Mouse (Mus musculus) intestine, embryonic 16.5 days (tissue): Measurements from ENCODE around the gene 1300017J02Rik. TPM values are rescaled to one million over a fixed set of nuclear protein-coding genes. Genes with fewer than 3 reads are reported as not detected.

ENCODE experiments used
- ATAC-seq: fragments of 200-750 bp; cut with Nextera tagmentation; 2 replicates; pipeline ENCODE4 v1.8.0; 2017; ENCODE audit warnings: moderate TSS enrichment, moderate library complexity
- H3K27ac ChIP-seq: fragments of 300-500 bp; sonication (generic); 2 replicates; pipeline ENCODE4 v1.5.1; 2014; ENCODE audit warnings: mild to moderate bottlenecking, low read length
- H3K27me3 ChIP-seq: fragments of 300-500 bp; sonication (generic); replicated peaks from 2 replicates; pipeline ENCODE4 v1.6.1; 2014; ENCODE audit warnings: low read length, control low read depth, mixed read lengths; ENCODE audit not compliant: control insufficient read depth, insufficient read depth
- H3K36me3 ChIP-seq: fragments of 300-500 bp; sonication (generic); 2 replicates; pipeline ENCODE4 v1.6.1; 2014; ENCODE audit warnings: low read length, control low read depth; ENCODE audit not compliant: control insufficient read depth, insufficient read depth
- H3K4me1 ChIP-seq: fragments of 300-500 bp; sonication (generic); 2 replicates; pipeline ENCODE4 v1.6.1; 2014; ENCODE audit warnings: low read length, control low read depth, mixed read lengths; ENCODE audit not compliant: control insufficient read depth, insufficient read depth
- H3K4me2 ChIP-seq: fragments of 300-500 bp; sonication (generic); 2 replicates; pipeline ENCODE4 v1.6.1; 2014; ENCODE audit warnings: low read depth, low read length, control low read depth
- H3K4me3 ChIP-seq: fragments of 300-500 bp; sonication (generic); 2 replicates; pipeline ENCODE4 v1.5.1; 2014; ENCODE audit warnings: mild to moderate bottlenecking, low read length
- H3K9ac ChIP-seq: fragments of 300-500 bp; sonication (generic); 2 replicates; pipeline ENCODE4 v1.6.1; 2014; ENCODE audit warnings: low read depth, low read length
- H3K9me3 ChIP-seq: fragments of 300-500 bp; sonication (generic); 2 replicates; pipeline ENCODE4 v1.6.1; 2016; ENCODE audit warnings: low read length, control low read depth; ENCODE audit not compliant: control insufficient read depth
- WGBS: fragments of 180-500 bp; shearing (Covaris S2); extraction: QIAGEN DNeasy Blood & Tissue Kit; methylation state at CpG from one replicate; pipeline ENCODE4 v1.1.7; 2014; 5-methylcytosine and 5-hydroxymethylcytosine counted together
- polyA plus RNA-seq: library from polyadenylated mRNA; unstranded; fragments of >200 nt; fragmentation: Nextera tagmentation; extraction: Ambion mirVana; gene quantifications from 2 replicates; pipeline ENCODE4 v1.2.1, GENCODE M21; 2015

1300017J02Rik gene
- polyA plus RNA-seq, 1 experiment from 2014 or later = 2.9 TPM

DNA sequence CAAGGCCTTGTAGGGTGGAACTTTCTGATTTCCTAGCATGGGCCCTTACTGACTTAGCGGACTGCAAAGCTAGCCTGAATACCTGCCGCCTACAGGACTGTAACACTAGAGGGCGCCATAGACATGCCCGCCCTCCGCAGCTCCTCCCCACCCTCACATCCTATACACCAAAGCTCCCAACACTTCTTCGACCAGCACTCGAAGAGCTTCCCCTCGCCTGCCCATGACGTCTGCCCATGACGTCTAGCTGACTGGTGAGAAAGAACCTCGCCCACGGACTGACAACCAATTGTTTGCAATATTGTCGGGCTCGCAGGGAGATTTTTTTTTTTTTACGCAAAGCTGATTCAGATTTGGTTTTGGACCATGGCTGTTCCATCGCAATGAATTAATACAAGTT lies 97.0 kb downstream of the 1300017J02Rik start:
- 11% methylated on average over 16 of the region's 16 CpGs for WGBS
- H3K4me3 ChIP-seq = peak overlapping the region; percentile 28

DNA sequence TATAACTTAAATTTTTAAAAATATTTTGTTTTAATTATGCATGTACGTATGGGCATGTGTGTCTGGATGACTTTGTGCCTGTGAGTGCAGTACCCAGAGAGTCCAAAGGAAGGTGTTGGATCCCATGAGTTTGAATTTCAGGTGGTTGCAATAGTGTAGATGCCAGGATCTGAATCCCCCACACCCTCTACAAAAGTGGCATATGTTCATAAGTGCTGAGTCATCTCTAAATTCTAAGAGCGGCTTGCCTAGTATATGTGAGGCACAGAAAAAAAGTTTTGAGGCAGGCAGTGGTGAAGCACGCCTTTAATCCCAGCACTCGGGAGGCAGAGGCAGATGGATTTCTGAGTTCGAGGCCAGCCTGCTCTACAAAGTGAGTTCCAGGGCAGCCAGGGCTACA lies 99.1 kb downstream of the 1300017J02Rik start:
- Histone ChIP-seq H3K27ac (no peak overlapping the region), H3K4me2 (no peak overlapping the region), H3K4me3 (no peak overlapping the region), H3K4me1 (peaks cover 6% of the 10 kb centered on the region), H3K36me3 (no peaks in the 10 kb centered on the region), H3K9ac (no peak overlapping the region), H3K9me3 (no peaks in the 10 kb centered on the region), H3K27me3 (no peaks in the 10 kb centered on the region)
- WGBS = 90% methylated on average over 5 of the region's 5 CpGs
- ATAC-seq = no peak

More for the DNA sequence above, 97.0 kb downstream of the 1300017J02Rik start:
- no peaks in the 10 kb centered on the region for H3K27me3 ChIP-seq
- H3K27ac ChIP-seq = no peak overlapping the region
- peak overlapping the region; percentile 40 for H3K9ac ChIP-seq
- H3K9me3 ChIP-seq = no peaks in the 10 kb centered on the region
- H3K36me3 ChIP-seq = no peaks in the 10 kb centered on the region
- H3K4me2 ChIP-seq = peak overlapping the region; percentile 58
- peak; percentile 90 for ATAC-seq
- H3K4me1 ChIP-seq = peaks cover 3% of the 10 kb centered on the region; the same call in 1 of the 2 replicates

DNA sequence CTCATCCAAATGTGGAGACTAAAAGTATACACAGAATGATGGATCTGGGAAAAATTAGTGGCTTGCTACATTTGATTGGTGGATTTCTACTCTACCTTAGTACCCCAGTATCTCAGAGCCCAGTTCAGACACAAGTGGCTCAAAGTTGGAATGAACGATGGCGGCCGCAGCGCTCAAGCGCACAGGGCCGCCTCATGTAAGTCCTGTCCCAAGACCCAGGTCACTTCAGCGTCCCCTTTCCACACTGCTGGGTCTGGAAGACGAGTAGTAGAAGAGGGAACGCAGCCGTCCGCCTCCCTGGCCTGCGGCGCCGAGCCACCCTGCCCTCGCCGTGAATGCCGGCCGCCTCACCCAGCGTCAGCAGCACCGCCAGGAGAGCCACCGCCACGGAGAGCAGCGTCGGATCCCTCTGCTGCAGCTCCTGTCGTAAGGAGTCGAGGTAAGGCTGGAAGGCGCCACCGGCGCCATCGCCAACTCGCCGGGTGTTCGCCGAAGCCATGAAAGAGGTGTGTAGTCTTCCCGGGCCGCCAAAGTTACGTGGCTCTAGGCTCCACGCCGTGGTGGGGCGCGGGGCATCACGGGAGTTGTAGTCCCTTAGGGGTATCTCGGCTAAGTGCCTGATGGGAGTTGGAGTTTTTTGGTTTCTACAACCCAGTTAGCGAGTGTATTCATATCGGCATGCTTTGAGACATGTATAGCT lies 103.2 kb downstream of the 1300017J02Rik start, which contains the start of gene Srprb:
Gene Srprb, minus strand, starts transcription at position 577 of the 700 bp plus-strand sequence.
- ATAC-seq = peak; percentile 99
- no peaks in the 10 kb centered on the region for H3K9me3 ChIP-seq
- no peaks in the 10 kb centered on the region for H3K27me3 ChIP-seq
- H3K4me1 ChIP-seq = peaks cover 3% of the 10 kb centered on the region; the same call in 1 of the 2 replicates
- WGBS = under 1% methylated on average over 45 of the region's 45 CpGs
- H3K27ac ChIP-seq = peak within 1 kb of the TSS; percentile 62
- peak within 1 kb of the TSS; percentile 81 for H3K9ac ChIP-seq
- H3K4me3 ChIP-seq = peak within 1 kb of the TSS; percentile 75
- peaks cover 7% of the 10 kb centered on the region; the same call in 1 of the 2 replicates for H3K36me3 ChIP-seq
- H3K4me2 ChIP-seq = peak within 1 kb of the TSS; percentile 52

Other genes with a start within 250 kb of the 1300017J02Rik start
- 4.5 TPM in 2 replicates for gene Rab6b, start 193.3 kb downstream of the 1300017J02Rik start, polyA plus RNA-seq
- 51.0 and 51.7 TPM in 2 replicates for gene Srprb, start 102.9 kb downstream of the 1300017J02Rik start, polyA plus RNA-seq
- not detected in 2 replicates for gene Gm20425, start 74.8 kb downstream of the 1300017J02Rik start, polyA plus RNA-seq
- gene Trf, start 74.6 kb downstream of the 1300017J02Rik start, polyA plus RNA-seq = 249 and 380 TPM in 2 replicates
- 29.3 and 34.5 TPM in 2 replicates for gene Topbp1, start 133 bp upstream of the 1300017J02Rik start, polyA plus RNA-seq
- 83.8 and 89.4 TPM in 2 replicates for gene Cdv3, start 60.8 kb upstream of the 1300017J02Rik start, polyA plus RNA-seq
- gene Bfsp2, start 175.3 kb upstream of the 1300017J02Rik start, polyA plus RNA-seq = not detected in 2 replicates